Mouse (Mus musculus): Measurements from ENCODE around the gene Celf1.

Celf1 gene

GRCm38 (mm10) chr2:91060544-91061355 is 120.6 kb downstream of the Celf1 start:
- CTCF ChIA-PET = interaction anchor here (0.6 kb wide), 1 partner anchor 41 kb away, joined by 3 read pairs; no protein-coding TSS in a partner anchor

DNA sequence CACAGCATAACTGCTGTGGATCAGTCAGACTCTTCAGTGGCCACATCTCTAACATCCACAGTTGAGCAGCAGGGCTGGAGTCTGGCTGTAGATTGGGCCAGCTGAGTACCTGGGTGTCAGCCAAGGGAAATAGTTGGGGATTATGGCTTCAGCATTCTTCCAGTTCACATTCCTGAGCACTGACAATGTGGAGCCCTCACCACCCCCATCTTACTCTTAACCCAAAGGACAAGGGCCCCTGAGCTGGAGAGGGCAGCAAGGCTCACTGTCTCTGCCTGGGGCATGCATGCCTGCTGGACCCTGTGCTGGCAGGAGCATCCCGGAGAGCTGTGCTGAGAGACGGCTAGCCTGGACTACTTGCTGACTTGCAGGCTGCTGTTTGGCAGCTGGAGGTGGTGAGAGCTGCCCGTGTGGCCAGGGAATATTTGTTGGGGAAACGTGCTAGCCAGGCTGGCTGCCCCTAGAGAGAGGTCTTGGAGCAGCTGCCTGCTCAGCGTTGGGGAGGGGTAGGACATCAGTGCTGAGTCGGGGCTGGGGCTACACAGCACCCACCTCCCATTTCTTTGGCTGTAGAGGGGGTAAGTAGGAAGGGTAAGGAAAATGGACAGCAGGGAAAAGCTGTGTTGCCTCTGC is 121.8 kb downstream of the Celf1 start:
- CTCF ChIA-PET = no interaction called here

DNA sequence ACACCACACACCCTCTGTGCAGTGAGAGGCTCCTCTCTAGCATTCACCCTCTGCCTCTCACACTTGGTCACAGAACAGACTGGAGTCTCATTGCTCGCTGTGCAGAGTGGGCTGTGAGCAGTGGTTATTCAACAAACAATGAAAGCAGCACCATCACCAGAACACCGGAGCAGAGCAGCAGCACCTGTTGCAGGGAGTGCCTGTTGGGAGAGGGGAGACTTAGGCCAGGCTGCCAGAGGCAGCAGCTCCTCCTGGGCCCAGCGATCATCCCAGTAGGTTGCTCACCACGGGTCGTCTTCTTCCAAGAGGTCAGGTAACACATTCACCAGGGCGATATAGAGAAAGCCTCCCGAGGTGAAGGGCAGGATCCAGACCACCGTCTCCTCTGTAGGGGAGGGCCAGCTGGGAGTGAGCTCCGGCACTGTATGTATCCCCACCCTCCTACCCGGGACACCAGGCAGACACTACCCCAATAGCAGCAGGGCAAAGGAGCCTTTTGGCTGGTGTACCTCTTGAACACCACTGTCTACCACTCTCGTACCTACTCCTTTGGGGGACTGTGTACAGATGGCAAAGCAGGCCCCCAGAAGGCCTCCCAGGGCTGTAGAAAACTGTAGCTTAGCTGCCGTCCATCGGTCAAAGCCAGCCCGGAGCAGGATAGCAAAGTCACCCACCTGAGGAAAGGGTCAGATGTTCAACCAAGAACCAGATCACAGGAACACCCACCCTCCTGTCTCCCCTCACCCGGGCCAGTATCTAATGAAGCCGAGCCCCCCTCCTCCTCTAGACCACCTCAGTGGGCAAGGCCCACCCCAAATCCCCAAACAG is 122.8 kb downstream of the Celf1 start:
- CTCF ChIA-PET = no interaction called here

DNA sequence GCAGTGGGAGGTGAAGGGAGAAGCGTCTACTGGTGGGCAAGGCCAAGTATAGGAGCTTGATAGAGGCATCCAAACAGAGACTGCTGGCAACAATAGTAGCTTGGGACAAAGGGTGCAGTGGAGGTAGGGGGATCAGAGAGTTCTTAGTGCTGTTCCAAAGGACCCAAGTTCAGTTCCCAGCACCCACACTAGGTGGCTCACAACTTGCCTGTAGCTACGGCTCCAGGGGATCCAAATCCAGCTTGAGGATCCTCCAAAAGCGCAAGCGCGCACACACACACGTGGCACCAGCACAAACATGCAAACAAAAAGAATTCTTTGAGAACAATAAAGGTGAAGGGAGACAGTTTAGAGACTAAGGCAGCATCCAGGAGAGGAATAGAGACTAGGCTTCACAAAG is 124.0 kb downstream of the Celf1 start:
- CTCF ChIA-PET = interaction anchor here (0.7 kb wide), 1 partner anchor 1386 kb away, joined by 3 read pairs; no protein-coding TSS in a partner anchor

- CTCF ChIA-PET = interaction anchor here (1.0 kb wide), 1 partner anchor 38 kb away, joined by 4 read pairs; no protein-coding TSS in a partner anchor
Observed at GRCm38 (mm10) chr2:91065544-91065943, 125.4 kb downstream of the Celf1 start.

DNA sequence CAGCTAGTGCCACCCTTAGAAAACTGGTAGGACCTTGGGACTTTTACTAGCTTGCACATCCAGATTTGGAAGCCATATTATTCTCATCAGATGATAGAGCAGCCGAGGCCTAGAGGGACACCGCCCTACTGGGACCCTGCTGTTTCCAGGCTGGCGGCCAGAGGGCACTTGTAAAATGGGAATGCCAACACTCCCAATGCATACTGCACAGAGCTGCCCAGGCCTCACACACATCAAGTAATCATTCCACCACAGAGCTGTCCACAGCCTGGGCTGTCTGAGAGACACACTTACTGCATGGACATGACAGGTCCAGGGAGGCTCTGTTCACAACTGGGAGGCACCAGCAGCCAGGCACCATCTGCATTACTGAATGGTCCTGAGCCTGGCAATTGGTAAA is 126.3 kb downstream of the Celf1 start:
- CTCF ChIA-PET = interaction anchor here (0.6 to 1.4 kb wide), 3 partner anchors 10 to 68 kb away, joined by 3 to 4 read pairs (median 3); no protein-coding TSS in a partner anchor

DNA sequence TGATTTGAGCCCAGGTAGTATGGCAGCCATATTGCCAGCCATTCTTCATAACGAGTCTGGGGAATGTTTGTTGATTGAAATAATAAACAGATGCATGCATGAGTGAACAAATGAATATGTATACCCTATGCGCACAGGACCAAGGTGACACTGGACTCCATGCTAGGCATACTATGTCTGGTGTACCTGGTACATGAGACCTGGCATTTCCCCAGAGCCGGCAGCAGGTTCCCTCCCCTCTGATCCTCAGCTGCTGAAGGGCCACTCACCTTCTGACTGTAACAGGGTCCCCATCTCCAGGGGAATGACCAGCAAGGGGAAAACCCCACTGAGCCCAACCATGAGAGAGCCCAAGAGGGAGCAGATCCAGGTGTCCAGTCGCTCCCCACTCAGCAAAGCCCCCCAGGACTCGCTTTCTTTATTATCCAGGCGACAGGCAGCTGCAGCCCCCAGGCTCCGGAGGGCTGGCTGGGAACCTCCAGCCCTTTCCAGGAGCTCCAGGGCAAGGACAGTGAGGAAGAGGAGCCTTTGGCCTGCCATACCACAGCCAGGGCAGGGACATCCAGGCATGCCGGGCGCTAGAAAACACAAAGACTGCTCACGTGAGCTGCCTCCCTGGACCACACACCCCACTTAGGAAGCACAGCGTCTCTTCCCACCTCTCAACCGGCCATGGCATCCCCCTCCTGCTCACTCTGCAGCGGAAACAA is 128.1 kb downstream of the Celf1 start:
- CTCF ChIA-PET = no interaction called here

GRCm38 (mm10) chr2:91068872-91069165 is 128.6 kb downstream of the Celf1 start:
- CTCF ChIA-PET = no interaction called here

All from spleen, embryonic (tissue).